Mouse (Mus musculus) heart, embryonic 15.5 days (tissue): ENCODE measurements at regions not wholly inside any gene's neighbourhood (a gene's known extent, or its start where the extent isn't known, plus 50 kb on each side); places are given as distances from the start of the nearest gene placed in this dataset.

Experiments used
- ATAC-seq: fragments of 200-750 bp; cut with Nextera tagmentation; replicated peaks from 2 replicates; pipeline ENCODE4 v1.8.0; 2017; ENCODE audit warnings: low read depth, moderate TSS enrichment; ENCODE audit not compliant: insufficient number of reproducible peaks, insufficient read depth, low FRiP score
- H3K27ac ChIP-seq: fragments of 300-500 bp; sonication (generic); 2 replicates; pipeline ENCODE4 v1.5.1; 2015; ENCODE audit warnings: mild to moderate bottlenecking, inconsistent platforms
- H3K27me3 ChIP-seq: fragments of 300-500 bp; sonication (generic); 2 replicates; pipeline ENCODE4 v1.6.1; 2015; ENCODE audit warnings: inconsistent platforms
- H3K36me3 ChIP-seq: fragments of 300-500 bp; sonication (generic); 2 replicates; pipeline ENCODE4 v1.6.1; 2015; ENCODE audit warnings: mild to moderate bottlenecking, inconsistent platforms
- H3K4me1 ChIP-seq: fragments of 300-500 bp; sonication (generic); replicated peaks from 2 replicates; pipeline ENCODE4 v1.6.1; 2015; ENCODE audit warnings: inconsistent platforms
- H3K4me2 ChIP-seq: fragments of 300-500 bp; sonication (generic); 2 replicates; pipeline ENCODE4 v1.6.1; 2015; ENCODE audit warnings: inconsistent platforms, mild to moderate bottlenecking, moderate library complexity
- H3K4me3 ChIP-seq: fragments of 300-500 bp; sonication (generic); 2 replicates; pipeline ENCODE4 v1.5.1; 2015; ENCODE audit warnings: mild to moderate bottlenecking, inconsistent platforms
- H3K9ac ChIP-seq: fragments of 300-500 bp; sonication (generic); 2 replicates; pipeline ENCODE4 v1.6.1; 2015; ENCODE audit warnings: mild to moderate bottlenecking, inconsistent platforms
- H3K9me3 ChIP-seq: fragments of 300-500 bp; sonication (generic); replicated peaks from 2 replicates; pipeline ENCODE4 v1.6.1; 2016; ENCODE audit warnings: inconsistent platforms
- WGBS: fragments of 180-500 bp; shearing (Covaris S2); methylation state at CpG from one replicate; pipeline ENCODE4 v1.1.7; 2015; ENCODE audit warnings: mixed read lengths; 5-methylcytosine and 5-hydroxymethylcytosine counted together

- no peaks in the 10 kb centered on the region for H3K36me3 ChIP-seq
- peaks cover 16% of the 10 kb centered on the region for H3K4me1 ChIP-seq
- no peaks in the 10 kb centered on the region for H3K27me3 ChIP-seq
- no peak for ATAC-seq
- H3K27ac ChIP-seq = no peak overlapping the region
- H3K9me3 ChIP-seq = no peaks in the 10 kb centered on the region
- H3K4me2 ChIP-seq = no peak overlapping the region
- H3K4me3 ChIP-seq = no peak overlapping the region
- WGBS = 77% methylated on average over 5 of the region's 5 CpGs
- H3K9ac ChIP-seq = no peak overlapping the region
These were observed 162.5 kb downstream of the Emp1 start for GRCm38 (mm10) chr6:135524886-135525285.

GRCm38 (mm10) chr6:135525841-135526327 is 163.5 kb downstream of the Emp1 start:
- ATAC-seq = no peak; the same call in 1 of the 2 replicates
- Histone ChIP-seq H3K4me1 (peaks cover 16% of the 10 kb centered on the region), H3K4me2 (peak overlapping the region; percentile 34), H3K27me3 (no peaks in the 10 kb centered on the region), H3K36me3 (no peaks in the 10 kb centered on the region), H3K9ac (no peak overlapping the region), H3K9me3 (no peaks in the 10 kb centered on the region), H3K4me3 (no peak overlapping the region), H3K27ac (no peak overlapping the region)
- 45% methylated on average over 5 of the region's 5 CpGs for WGBS

GRCm38 (mm10) chr6:135526460-135527160 is 164.3 kb downstream of the Emp1 start:
- Histone ChIP-seq H3K27ac (no peak overlapping the region), H3K9me3 (no peaks in the 10 kb centered on the region), H3K4me3 (no peak overlapping the region), H3K27me3 (no peaks in the 10 kb centered on the region), H3K4me1 (peaks cover 16% of the 10 kb centered on the region), H3K4me2 (no peak overlapping the region), H3K36me3 (no peaks in the 10 kb centered on the region), H3K9ac (no peak overlapping the region)
- 80% methylated on average over 24 of the region's 24 CpGs for WGBS
- no peak for ATAC-seq

- no peak overlapping the region for H3K27ac ChIP-seq
These were observed 165.5 kb downstream of the Emp1 start for GRCm38 (mm10) chr6:135527879-135528278.

DNA sequence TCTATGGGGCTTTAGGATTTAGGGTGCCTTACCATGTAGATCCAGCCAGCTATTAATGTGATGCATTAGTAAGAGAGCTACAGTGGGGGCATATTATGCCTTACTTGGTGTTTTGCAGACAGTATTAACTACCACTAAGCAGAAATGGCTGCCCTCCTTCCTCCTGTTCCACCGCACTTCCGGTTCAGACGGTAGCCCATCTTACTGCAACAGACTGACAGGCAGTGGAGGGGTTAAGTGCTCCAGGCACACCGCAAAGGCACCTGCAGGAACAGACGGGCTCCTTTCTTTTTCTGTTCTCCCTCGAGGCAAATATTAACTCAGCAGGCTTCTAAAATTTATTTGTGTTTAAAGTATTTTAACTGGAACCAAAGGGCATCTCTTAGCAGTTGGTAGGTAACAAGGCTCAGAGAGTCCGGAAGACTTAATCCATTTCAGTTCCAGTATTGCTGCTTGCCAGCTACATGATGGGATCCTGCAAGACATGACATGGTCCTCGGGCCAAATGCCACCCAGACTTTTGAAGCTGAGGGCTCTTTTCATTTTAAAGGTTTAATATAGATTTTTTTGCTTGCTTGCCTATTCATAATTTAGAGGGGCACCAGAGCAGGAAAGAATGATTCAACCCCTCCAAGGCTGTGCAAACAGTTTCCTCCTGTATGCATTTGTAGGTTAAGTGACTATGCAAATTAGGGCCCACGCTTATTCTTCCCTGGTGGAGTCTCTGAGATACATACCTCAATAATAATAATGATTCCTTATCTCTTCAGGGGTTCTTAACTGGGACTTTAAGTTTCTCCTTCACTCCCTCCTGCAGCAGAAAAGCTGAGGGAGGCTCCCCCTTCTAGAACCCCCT is 177.7 kb downstream of the Emp1 start:
- H3K4me2 ChIP-seq = no peak overlapping the region
- 49% methylated on average over 9 of the region's 9 CpGs for WGBS
- H3K27ac ChIP-seq = no peak overlapping the region
- H3K4me1 ChIP-seq = no peaks in the 10 kb centered on the region
- no peaks in the 10 kb centered on the region for H3K36me3 ChIP-seq
- H3K27me3 ChIP-seq = 0 out of 2 replicates have a peak, but pooled peaks cover 3% of the 10 kb centered on the region
- H3K4me3 ChIP-seq = no peak overlapping the region
- no peak overlapping the region for H3K9ac ChIP-seq
- H3K9me3 ChIP-seq = no peaks in the 10 kb centered on the region
- ATAC-seq = no peak

More at GRCm38 (mm10) chr6:135527879-135528278, 165.5 kb downstream of the Emp1 start:
- Histone ChIP-seq H3K9me3 (no peaks in the 10 kb centered on the region), H3K4me3 (no peak overlapping the region), H3K27me3 (no peaks in the 10 kb centered on the region), H3K36me3 (no peaks in the 10 kb centered on the region), H3K4me1 (peaks cover 16% of the 10 kb centered on the region), H3K4me2 (no peak overlapping the region), H3K9ac (no peak overlapping the region)
- 57% methylated on average over 4 of the region's 4 CpGs for WGBS
- ATAC-seq = no peak

GRCm38 (mm10) chr6:135541566-135541965 is 179.2 kb downstream of the Emp1 start:
- WGBS = 62% methylated on average over 5 of the region's 5 CpGs
- H3K4me2 ChIP-seq = no peak overlapping the region
- no peak overlapping the region for H3K9ac ChIP-seq
- H3K4me3 ChIP-seq = no peak overlapping the region
- ATAC-seq = no peak
- no peaks in the 10 kb centered on the region for H3K4me1 ChIP-seq
- H3K9me3 ChIP-seq = no peaks in the 10 kb centered on the region
- no peaks in the 10 kb centered on the region for H3K36me3 ChIP-seq
- no peak overlapping the region for H3K27ac ChIP-seq
- H3K27me3 ChIP-seq = 0 out of 2 replicates have a peak, but pooled peaks cover 3% of the 10 kb centered on the region

DNA sequence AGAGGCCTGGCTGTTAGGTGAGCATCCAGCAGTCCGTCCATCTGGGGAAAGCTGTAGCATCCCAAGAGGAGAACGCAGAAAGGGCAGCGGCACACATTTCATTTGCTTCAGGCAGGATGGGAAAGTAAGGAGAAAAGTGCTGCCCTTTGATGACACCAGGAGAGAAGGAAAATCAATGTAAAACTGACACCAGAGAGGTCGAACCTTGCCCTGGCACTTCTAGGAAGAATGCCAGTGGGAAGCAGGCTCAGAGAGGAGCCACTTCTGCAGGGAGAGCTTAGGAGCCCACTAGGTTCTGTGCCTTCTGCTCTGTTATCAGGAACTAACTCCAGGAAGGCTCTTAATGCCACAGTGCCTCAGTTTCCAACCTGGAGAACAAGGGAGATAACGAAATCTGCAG is 180.0 kb downstream of the Emp1 start:
- H3K4me1 ChIP-seq = no peaks in the 10 kb centered on the region
- no peaks in the 10 kb centered on the region for H3K9me3 ChIP-seq
- no peak overlapping the region for H3K4me3 ChIP-seq
- ATAC-seq = no peak
- 55% methylated on average over 5 of the region's 5 CpGs for WGBS
- no peak overlapping the region for H3K9ac ChIP-seq
- no peak overlapping the region for H3K27ac ChIP-seq
- no peaks in the 10 kb centered on the region for H3K36me3 ChIP-seq
- no peak overlapping the region for H3K4me2 ChIP-seq
- 0 out of 2 replicates have a peak, but pooled peaks cover 3% of the 10 kb centered on the region for H3K27me3 ChIP-seq

GRCm38 (mm10) chr6:135543390-135543789 is 181.0 kb downstream of the Emp1 start:
- Histone ChIP-seq H3K27ac (no peak overlapping the region), H3K9me3 (no peaks in the 10 kb centered on the region), H3K36me3 (no peaks in the 10 kb centered on the region), H3K27me3 (0 out of 2 replicates have a peak, but pooled peaks cover 3% of the 10 kb centered on the region), H3K4me3 (no peak overlapping the region), H3K4me2 (no peak overlapping the region), H3K4me1 (no peaks in the 10 kb centered on the region), H3K9ac (no peak overlapping the region)
- WGBS = 77% methylated on average over 3 of the region's 3 CpGs
- ATAC-seq = no peak

GRCm38 (mm10) chr6:135543863-135544262 is 181.5 kb downstream of the Emp1 start:
- 63% methylated on average over 3 of the region's 3 CpGs for WGBS

DNA sequence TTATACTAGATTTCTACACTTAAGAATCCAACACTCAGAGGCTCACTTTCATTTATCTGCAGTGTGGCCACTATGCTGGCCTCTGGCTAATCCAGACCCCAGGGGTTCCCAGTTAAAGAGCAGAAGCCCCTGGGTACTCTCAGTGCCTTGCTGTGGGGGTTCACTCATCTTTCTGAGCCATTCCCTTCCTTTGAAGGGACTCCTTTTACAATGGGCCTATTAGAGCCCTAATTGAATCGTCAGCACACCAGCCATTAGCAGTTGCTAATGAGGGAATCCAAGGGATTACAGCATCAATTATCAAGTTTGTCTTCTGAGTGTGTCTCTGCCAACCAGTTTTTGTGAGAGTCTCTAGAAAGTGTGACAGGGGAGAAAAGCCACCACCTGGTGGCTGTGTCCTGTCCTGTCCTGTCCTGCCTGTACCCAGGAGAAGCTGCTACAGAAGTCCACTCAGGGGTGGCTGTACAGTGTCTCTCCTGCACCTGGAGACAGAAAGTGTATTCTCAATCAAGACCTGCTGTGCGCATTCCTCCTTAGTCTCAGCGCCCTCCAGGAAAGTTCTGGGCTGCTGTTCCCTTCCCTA is 188.1 kb downstream of the Emp1 start:
- WGBS = 41% methylated on average over 3 of the region's 3 CpGs
- no peak overlapping the region for H3K4me2 ChIP-seq
- H3K9me3 ChIP-seq = no peaks in the 10 kb centered on the region
- no peak overlapping the region for H3K9ac ChIP-seq
- no peak overlapping the region for H3K4me3 ChIP-seq
- H3K4me1 ChIP-seq = no peaks in the 10 kb centered on the region
- H3K36me3 ChIP-seq = no peaks in the 10 kb centered on the region
- H3K27me3 ChIP-seq = no peaks in the 10 kb centered on the region
- H3K27ac ChIP-seq = no peak overlapping the region
- no peak for ATAC-seq

More at GRCm38 (mm10) chr6:135543863-135544262, 181.5 kb downstream of the Emp1 start:
- H3K4me2 ChIP-seq = no peak overlapping the region
- H3K27ac ChIP-seq = no peak overlapping the region
- H3K4me1 ChIP-seq = no peaks in the 10 kb centered on the region
- no peak for ATAC-seq
- no peak overlapping the region for H3K4me3 ChIP-seq
- no peaks in the 10 kb centered on the region for H3K36me3 ChIP-seq
- H3K9ac ChIP-seq = no peak overlapping the region
- no peaks in the 10 kb centered on the region for H3K9me3 ChIP-seq
- H3K27me3 ChIP-seq = 0 out of 2 replicates have a peak, but pooled peaks cover 3% of the 10 kb centered on the region

GRCm38 (mm10) chr6:135552396-135552795 is 190.1 kb downstream of the Emp1 start:
- H3K9me3 ChIP-seq = no peaks in the 10 kb centered on the region
- H3K4me2 ChIP-seq = no peak overlapping the region
- no peak for ATAC-seq
- 66% methylated on average over 3 of the region's 3 CpGs for WGBS
- H3K27me3 ChIP-seq = no peaks in the 10 kb centered on the region
- no peak overlapping the region for H3K4me3 ChIP-seq
- no peak overlapping the region for H3K9ac ChIP-seq
- H3K36me3 ChIP-seq = no peaks in the 10 kb centered on the region
- H3K27ac ChIP-seq = no peak overlapping the region
- H3K4me1 ChIP-seq = no peaks in the 10 kb centered on the region
